Mouse (Mus musculus) adrenal gland, postnatal 36 days (tissue): ENCODE results near the gene Tceal9. TPM values are rescaled to one million over a fixed set of nuclear protein-coding genes. Genes with fewer than 3 reads are reported as not detected.
"Not testable (repeated sequence)": the region's sequence is repeated elsewhere in the genome, so short reads cannot be mapped to it uniquely, and the experiment has no call there.

Experiments used
- DNase-seq, 2 experiments: peaks; one replicate each; pipeline ENCODE4 v3.0.0; 2021; ENCODE audit warnings: mixed read lengths in 1 of 2
- total RNA-seq, 2 experiments: library from RNA; stranded (reverse); gene quantifications; 2 replicates each; pipeline ENCODE4 v1.2.3; 2021

Gene Tceal9
- total RNA-seq, 2 experiments from 2014 or later = 373 to 421 TPM

DNA sequence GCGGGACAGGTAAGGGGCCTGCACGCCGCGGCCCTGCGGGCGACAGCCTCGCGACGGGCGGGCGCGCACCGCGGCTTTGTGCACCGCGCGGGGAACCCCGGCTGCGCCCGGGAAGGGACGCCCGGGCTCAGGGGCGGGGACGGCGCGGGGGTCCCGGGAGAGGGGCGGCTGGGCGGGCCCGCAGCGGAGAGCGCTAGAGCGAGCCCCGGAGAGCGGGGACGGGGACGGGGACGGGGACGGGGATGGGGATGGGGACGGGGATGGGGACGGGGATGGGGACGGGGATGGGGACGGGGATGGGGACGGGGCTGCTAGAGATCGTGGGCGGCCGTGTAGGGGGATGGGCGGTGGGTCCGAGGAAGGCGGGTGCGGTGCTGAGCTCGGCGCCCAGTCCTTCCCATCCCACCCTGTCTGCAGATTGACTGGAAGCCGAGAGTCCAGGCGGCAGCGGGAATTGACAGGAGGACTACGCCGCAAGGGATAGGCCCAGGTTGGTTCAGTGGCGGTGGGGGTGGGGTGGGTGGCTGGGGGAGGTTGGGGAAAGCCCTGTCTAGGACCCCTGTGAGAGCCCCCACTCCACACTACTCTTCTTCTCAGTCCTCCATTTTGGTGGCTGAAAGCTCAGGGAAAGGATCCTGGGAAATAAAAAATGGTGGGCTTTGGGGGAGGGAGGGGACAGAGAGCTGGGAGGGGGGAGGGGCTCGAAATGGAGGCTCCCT is 25.7 kb downstream of the Tceal9 start:
- DNase-seq = not testable (repeated sequence)

DNA sequence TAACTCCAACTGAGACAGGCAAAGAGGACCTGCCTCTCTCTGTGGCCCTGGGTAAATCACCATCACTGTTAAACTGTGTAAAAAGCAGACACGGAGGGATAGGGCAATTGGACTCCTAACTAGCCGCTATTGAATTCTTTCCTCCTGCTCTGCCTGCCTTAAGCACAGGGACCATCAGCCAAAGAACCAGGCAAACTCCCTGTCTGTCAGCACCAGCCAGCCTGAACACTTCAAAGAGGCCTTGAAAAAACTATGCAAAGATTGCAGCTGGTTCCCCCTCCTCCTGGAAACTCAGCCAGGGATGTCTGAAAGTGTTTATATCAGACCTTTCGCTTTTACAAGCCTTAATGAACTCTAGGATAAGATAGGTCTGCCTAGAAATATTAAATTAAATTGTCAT is 29.7 kb downstream of the Tceal9 start:
- DNase-seq = no peak

DNA sequence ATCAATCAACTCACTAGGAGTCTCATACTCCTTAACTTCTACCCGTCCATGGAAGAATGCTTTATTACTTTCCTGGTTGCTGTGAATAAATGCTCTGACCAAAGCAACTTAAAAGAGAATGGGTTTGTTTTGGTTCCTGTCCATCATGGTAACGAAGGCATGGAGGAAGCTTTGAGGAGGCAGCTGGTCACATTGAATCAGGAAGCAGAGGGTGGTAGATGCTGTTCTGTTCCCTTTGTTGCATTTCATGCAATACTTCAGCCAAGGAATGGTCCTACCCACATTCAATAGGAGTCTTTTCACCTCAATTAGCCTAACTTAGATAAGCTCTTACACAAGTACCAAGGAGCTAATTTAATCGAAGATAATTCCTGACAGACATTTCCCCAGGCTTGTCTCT is 30.5 kb downstream of the Tceal9 start:
- DNase-seq = no peak

DNA sequence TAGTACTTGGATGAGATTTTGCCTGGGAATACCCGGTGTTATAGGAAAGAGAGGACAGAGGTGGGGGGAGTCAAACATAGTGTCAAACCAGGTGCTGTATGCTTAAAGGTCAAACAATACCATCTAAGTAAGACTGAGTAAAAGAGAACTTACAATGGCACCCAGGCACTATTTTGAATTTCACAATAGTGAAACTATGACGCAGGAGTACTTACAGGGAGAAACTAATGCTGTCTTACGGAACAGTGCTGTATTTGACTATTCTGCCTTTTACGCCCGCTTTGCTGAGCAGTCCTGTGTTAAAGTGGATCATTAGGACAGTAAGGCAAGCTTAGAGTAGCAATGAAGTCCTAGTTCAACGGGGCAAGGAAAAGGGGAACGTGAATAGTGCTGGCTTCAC is 32.7 kb downstream of the Tceal9 start:
- DNase-seq = no peak

DNA sequence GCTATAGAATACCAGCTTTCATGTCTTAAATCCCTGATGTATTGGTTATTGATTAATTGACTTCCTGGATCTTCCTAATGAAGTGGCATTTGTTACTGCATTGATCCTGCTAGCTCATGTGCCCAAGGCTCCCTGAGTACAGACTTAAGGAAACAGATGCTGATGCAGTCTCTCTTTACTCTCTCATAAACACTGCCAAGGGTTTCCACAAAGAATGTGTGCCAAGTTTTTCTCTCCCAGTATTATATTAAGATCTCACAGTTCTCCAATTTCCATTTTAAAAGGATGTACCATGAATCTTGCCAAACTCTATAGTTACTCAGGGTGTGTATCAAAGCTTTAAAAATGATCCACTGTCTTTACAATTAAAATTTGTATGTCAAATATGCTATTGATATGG is 33.5 kb downstream of the Tceal9 start:
- no peak for DNase-seq

DNA sequence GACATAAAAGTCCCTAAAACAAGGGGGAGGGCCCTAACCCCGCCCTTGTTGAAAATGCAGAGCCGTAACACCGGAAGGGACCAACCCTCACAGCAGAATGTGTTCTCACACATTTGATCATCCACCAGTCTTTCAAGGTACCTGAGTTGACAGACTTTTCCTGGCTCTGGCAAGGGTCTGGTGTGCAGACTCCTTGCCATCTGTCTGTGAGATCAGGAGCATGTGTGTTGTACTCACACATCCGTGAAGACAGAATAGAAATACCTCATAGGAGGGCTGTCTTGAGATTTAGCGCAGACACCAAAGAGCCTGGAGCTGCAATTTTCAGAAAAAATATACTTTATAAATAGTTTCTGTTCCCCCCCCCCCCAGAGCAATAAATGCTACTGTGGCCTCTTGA is 34.5 kb downstream of the Tceal9 start:
- DNase-seq = no peak

DNA sequence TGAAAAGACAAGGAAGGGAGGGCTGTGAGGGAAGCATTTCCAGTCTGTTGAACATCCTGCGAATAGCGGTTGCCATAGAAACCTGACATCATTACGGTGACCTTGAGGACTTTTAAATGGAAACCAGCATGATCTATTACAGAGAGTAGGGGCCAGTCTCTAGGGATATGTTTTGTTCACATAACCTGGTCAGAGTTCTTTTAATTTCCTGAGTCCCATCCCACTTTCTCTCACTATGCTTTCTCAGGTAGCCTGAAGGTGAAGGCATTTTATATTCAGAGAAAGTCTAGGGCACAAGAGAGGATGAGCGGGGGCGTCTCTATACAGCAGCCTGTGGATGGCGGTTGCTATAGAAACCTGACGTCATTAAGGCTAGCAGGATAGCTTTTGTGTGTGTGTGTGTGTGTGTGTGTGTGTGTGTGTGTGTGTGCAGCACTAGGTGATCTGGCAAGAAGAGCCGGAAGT is 46.0 kb downstream of the Tceal9 start:
- peak in 1 of 2 experiments; percentile 9 for DNase-seq

Other genes starting within 250 kb of the Tceal9 start
- gene Arxes1, start 211.7 kb upstream of the Tceal9 start, total RNA-seq = 10 to 100 TPM in 1 of 2 experiments, 1 to 10 TPM in 1; 6.3 to 14.3 TPM
- 10 to 100 TPM; 17.6 to 23.5 TPM for gene Bex2, start 176.8 kb upstream of the Tceal9 start, total RNA-seq
- not detected for gene Nxf3, start 159.8 kb upstream of the Tceal9 start, total RNA-seq
- gene Bex4, start 106.1 kb upstream of the Tceal9 start, total RNA-seq = 1 to 10 TPM; 8.3 to 9.5 TPM
- 10 to 100 TPM; 53.8 to 56.6 TPM for gene Tceal8, start 72.7 kb upstream of the Tceal9 start, total RNA-seq
- 1 to 10 TPM in 1 of 2 experiments, not detected in 1; 1.8 TPM for gene Tceal5, start 41.2 kb upstream of the Tceal9 start, total RNA-seq
- gene Tceal7, start 30.3 kb upstream of the Tceal9 start, total RNA-seq = not detected
- 10 to 100 TPM in 1 of 2 experiments, 1 to 10 TPM in 1; 9.7 to 14.6 TPM for gene Bex1, start 29.6 kb upstream of the Tceal9 start, total RNA-seq
- 100 to 1,000 TPM; 126 to 285 TPM for gene Bex3, start 25.2 kb downstream of the Tceal9 start, total RNA-seq